Mouse (Mus musculus) olfactory bulb, adult 2 months (tissue): ENCODE results near the gene Mt3. TPM values are rescaled to one million over a fixed set of nuclear protein-coding genes. Genes with fewer than 3 reads are reported as not detected.

Experiments
- H3K27ac ChIP-seq: fragments of 200-500 bp; 2 replicates; pipeline ENCODE4 v1.5.1; 2012; ENCODE audit warnings: low read depth, low read length; ENCODE audit not compliant: insufficient read depth
- H3K4me1 ChIP-seq: fragments of 200-500 bp; 2 replicates; pipeline ENCODE4 v1.6.1; 2012; ENCODE audit warnings: low read length; ENCODE audit not compliant: control insufficient read depth, insufficient read depth
- H3K4me3 ChIP-seq: fragments of 200-500 bp; 2 replicates; pipeline ENCODE4 v1.5.1; 2012; ENCODE audit warnings: mild to moderate bottlenecking, low read depth, low read length, moderate library complexity; ENCODE audit not compliant: insufficient read depth
- CTCF ChIP-seq: fragments of 200-500 bp; IDR thresholded peaks from 2 replicates; pipeline ENCODE4 v1.5.1; 2012; ENCODE audit warnings: low read depth, mild to moderate bottlenecking, low read length, moderate library complexity; ENCODE audit not compliant: insufficient read depth
- POLR2A ChIP-seq: fragments of 200-500 bp; IDR thresholded peaks from 2 replicates; pipeline ENCODE4 v1.6.1; 2012; ENCODE audit warnings: mild to moderate bottlenecking, low read depth, low read length, moderate library complexity; ENCODE audit not compliant: insufficient read depth
- whole genome bisulfite sequencing: fragments of 180-500 bp; shearing (Covaris S2); methylation state at CpG from one replicate; pipeline ENCODE4 v1.1.7; 2018; 5-methylcytosine and 5-hydroxymethylcytosine counted together
- polyA plus RNA-seq: library from polyadenylated mRNA; stranded (reverse); fragments of >200 nt; gene quantifications from 2 replicates; pipeline ENCODE4 v1.2.4, GENCODE M21; 2012; ENCODE audit warnings: low replicate concordance; ENCODE audit not compliant: missing spikeins, insufficient read depth, insufficient read length

The Mt3 gene
- polyA plus RNA-seq, 1 experiment = not detected

- Histone ChIP-seq H3K4me1 (peaks cover 19% of the 10 kb centered on the region), H3K27ac (peak overlapping the region; percentile 89), H3K4me3 (peak overlapping the region; percentile 75)
- TF ChIP-seq POLR2A = no peak
- TF ChIP-seq CTCF = no peak
- WGBS = 5% methylated on average over 25 of the region's 25 CpGs
Measured at GRCm38 (mm10) chr8:94179713-94180560, 27.5 kb downstream of the Mt3 start.

DNA sequence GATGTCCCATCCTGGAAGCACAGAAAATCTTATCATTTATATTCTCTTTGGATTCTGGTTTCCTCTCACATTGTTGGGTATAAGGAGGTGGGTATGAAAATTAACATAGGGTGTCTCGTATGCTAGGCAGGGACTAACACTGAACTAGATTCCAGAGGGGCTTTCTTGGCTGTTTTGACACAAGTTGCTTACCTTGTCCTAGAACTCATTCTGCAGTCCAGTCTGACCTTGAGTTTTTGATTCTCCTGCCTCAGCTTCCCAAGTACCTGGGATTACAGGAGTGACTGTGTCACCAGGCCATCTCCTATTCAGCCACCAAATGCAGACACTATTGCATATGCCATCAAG lies 28.1 kb downstream of the Mt3 start:
- 91% methylated on average over 1 of the region's 1 CpGs for WGBS
- TF ChIP-seq CTCF (no peak), POLR2A (no peak)
- 0 out of 2 replicates have a peak overlapping the region, but pooled peaks have one; percentile 17 for H3K27ac ChIP-seq
- peak overlapping the region; percentile 75; the same call in 1 of the 2 replicates for H3K4me3 ChIP-seq
- peaks cover 19% of the 10 kb centered on the region for H3K4me1 ChIP-seq

DNA sequence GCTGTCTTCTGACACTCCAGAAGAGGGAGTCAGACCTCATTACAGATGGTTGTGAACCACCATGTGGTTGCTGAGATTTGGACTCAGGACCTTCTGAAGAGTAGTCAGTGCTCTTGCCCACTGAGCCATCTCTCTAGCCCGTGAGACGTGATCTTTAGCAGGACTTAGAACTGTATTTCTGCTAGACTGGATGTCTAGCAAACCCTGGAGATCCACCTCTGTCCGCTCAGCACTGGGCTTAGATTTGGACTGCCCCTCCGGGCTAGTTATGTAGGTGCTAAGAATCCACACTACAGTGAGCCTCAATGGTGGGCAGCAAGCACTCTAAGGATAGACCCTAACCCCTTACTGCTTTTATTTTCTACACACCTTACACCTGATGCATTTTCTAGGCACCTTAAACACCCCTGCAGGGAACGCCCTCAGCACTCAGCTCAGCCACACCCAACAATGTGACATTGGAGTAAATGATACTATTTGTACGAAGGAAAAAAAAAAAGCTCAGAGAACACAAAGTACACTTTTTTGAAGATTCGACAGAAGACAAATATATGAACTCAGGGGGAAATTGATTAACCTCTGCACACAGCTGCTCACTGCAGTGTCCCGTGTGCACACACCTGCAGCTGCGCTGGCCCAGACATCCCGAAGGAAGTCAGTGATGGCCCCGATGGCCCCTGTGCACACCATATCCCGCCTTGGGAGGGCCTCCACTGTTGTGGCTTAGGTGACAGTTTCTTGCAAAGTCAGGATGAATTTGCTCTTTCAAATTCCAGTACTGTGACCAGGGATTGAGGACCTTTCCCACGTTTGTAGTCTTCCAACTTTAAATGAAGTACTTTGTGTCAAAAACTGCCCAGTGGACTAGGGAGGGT lies 29.9 kb downstream of the Mt3 start:
- WGBS = 80% methylated on average over 13 of the region's 13 CpGs
- Histone ChIP-seq H3K4me3 (no peak overlapping the region), H3K27ac (0 out of 2 replicates have a peak overlapping the region, but pooled peaks have one; percentile 53), H3K4me1 (peaks cover 29% of the 10 kb centered on the region)
- TF ChIP-seq POLR2A (no peak), CTCF (no peak)

- WGBS = under 1% methylated on average over 16 of the region's 16 CpGs
- Histone ChIP-seq H3K4me3 (peak overlapping the region; percentile 22), H3K27ac (peak overlapping the region; percentile 53; the same call in 1 of the 2 replicates), H3K4me1 (peaks cover 29% of the 10 kb centered on the region)
- no peak for TF ChIP-seq POLR2A
- peak; percentile 75 for TF ChIP-seq CTCF
Measured at GRCm38 (mm10) chr8:94183117-94183516, 30.7 kb downstream of the Mt3 start.

GRCm38 (mm10) chr8:94184357-94184843 lies 32.0 kb downstream of the Mt3 start:
- 79% methylated on average over 12 of the region's 12 CpGs for WGBS
- no peak overlapping the region for H3K4me3 ChIP-seq
- no peak for TF ChIP-seq POLR2A
- no peak for TF ChIP-seq CTCF
- H3K4me1 ChIP-seq = peaks cover 30% of the 10 kb centered on the region
- H3K27ac ChIP-seq = no peak overlapping the region

DNA sequence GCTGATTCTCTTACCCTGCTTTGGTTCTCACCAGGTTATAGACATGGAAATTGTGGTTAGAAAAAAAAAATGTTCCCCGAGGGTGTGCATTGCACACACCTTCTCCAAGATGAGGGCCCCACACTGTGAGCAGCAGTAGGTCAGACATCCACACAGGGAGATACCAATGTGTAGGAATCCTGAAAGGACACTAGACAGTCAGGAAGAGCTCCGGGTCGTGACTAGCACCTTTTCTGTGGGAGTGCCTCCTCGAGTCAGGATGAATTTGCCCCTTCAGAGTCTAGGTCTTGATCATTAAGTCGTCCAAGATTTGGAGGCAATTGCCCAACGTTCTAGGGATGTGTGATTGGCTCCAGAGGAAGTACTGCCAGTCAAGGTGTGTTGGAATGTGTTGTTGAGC lies 33.4 kb downstream of the Mt3 start:
- no peak for TF ChIP-seq POLR2A
- TF ChIP-seq CTCF = no peak
- 84% methylated on average over 6 of the region's 6 CpGs for WGBS

DNA sequence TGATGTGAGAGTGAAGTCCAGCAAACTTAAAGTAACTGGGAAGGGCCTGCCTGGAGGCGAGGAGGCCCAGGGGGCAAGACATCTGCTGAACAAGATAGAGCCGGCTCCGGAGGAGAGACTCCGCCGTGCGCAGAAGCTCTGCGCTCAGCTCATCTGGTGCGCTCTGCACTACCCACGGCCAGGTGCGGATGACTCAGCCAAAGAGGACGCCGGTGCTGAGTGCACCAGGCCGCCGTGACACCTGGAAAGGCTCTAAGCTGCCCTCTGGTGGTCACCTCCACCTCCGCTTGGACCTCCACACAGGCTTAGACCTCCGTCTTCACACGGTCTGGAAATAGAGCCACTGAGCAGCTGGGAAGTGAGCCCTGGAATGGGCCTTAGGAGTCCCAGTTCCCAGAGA lies 34.1 kb downstream of the Mt3 start:
- no peak overlapping the region for H3K27ac ChIP-seq
- 36% methylated on average over 17 of the region's 17 CpGs for WGBS
- peaks cover 28% of the 10 kb centered on the region for H3K4me1 ChIP-seq
- TF ChIP-seq CTCF (0 out of 2 replicates have a peak, but pooled peaks have one; percentile 19), POLR2A (no peak)
- no peak overlapping the region for H3K4me3 ChIP-seq

More for the DNA sequence above, 33.4 kb downstream of the Mt3 start:
- no peak overlapping the region for H3K4me3 ChIP-seq
- H3K4me1 ChIP-seq = peaks cover 28% of the 10 kb centered on the region
- H3K27ac ChIP-seq = no peak overlapping the region

GRCm38 (mm10) chr8:94187290-94188002 lies 35.0 kb downstream of the Mt3 start:
- Histone ChIP-seq H3K27ac (no peak overlapping the region), H3K4me1 (peaks cover 27% of the 10 kb centered on the region), H3K4me3 (no peak overlapping the region)
- 62% methylated on average over 21 of the region's 21 CpGs for WGBS
- TF ChIP-seq CTCF = no peak
- no peak for TF ChIP-seq POLR2A
